Mouse (Mus musculus) bone marrow macrophage, adult 2 months (primary cell): ENCODE data around the gene Foxd3.

Experiments
- CTCF ChIP-seq: IDR thresholded peaks from 2 replicates; pipeline ENCODE4 v1.5.1; 2012; ENCODE audit warnings: low read depth, mild to moderate bottlenecking, low read length, moderate library complexity
- POLR2A ChIP-seq: IDR thresholded peaks from 2 replicates; pipeline ENCODE4 v1.6.1; 2012; ENCODE audit warnings: mild to moderate bottlenecking, low read depth, low read length, borderline replicate concordance

GRCm38 (mm10) chr4:99652576-99653210 lies 3.4 kb upstream of the Foxd3 start:
- TF ChIP-seq CTCF = no peak
- no peak for TF ChIP-seq POLR2A
